Mouse (Mus musculus) hindbrain, embryonic 16.5 days (tissue): ENCODE results near the gene Phkb. TPM values are rescaled to one million over a fixed set of nuclear protein-coding genes. Genes with fewer than 3 reads are reported as not detected.
"Not testable (repeated sequence)": the region's sequence is repeated elsewhere in the genome, so short reads cannot be mapped to it uniquely, and the experiment has no call there.

Source experiments
- ATAC-seq: fragments of 200-750 bp; cut with Nextera tagmentation; 2 replicates; pipeline ENCODE4 v1.8.0; 2017; ENCODE audit warnings: moderate TSS enrichment, moderate library complexity
- H3K27ac ChIP-seq: fragments of 300-500 bp; sonication (generic); 2 replicates; pipeline ENCODE4 v1.5.1; 2014; ENCODE audit warnings: low read depth, mild to moderate bottlenecking, control low read depth, low read length, moderate library complexity
- H3K27me3 ChIP-seq: fragments of 300-500 bp; sonication (generic); replicated peaks from 2 replicates; pipeline ENCODE4 v1.6.1; 2014; ENCODE audit warnings: low read length; ENCODE audit not compliant: control insufficient read depth, insufficient read depth
- H3K36me3 ChIP-seq: fragments of 300-500 bp; sonication (generic); 2 replicates; pipeline ENCODE4 v1.6.1; 2014; ENCODE audit warnings: mild to moderate bottlenecking, low read length, moderate library complexity, mixed read lengths; ENCODE audit not compliant: control insufficient read depth, insufficient read depth
- H3K4me1 ChIP-seq: fragments of 300-500 bp; sonication (generic); 2 replicates; pipeline ENCODE4 v1.6.1; 2014; ENCODE audit warnings: low read depth, low read length; ENCODE audit not compliant: control insufficient read depth, insufficient read depth
- H3K4me2 ChIP-seq: fragments of 300-500 bp; sonication (generic); 2 replicates; pipeline ENCODE4 v1.6.1; 2014; ENCODE audit warnings: mild to moderate bottlenecking, low read length, control low read depth, moderate library complexity
- H3K4me3 ChIP-seq: fragments of 300-500 bp; sonication (generic); 2 replicates; pipeline ENCODE4 v1.5.1; 2014; ENCODE audit warnings: mild to moderate bottlenecking, low read length, control low read depth, moderate library complexity
- H3K9ac ChIP-seq: fragments of 300-500 bp; sonication (generic); 2 replicates; pipeline ENCODE4 v1.6.1; 2014; ENCODE audit warnings: low read depth, mild to moderate bottlenecking, control low read depth, low read length, moderate library complexity
- H3K9me3 ChIP-seq: fragments of 300-500 bp; sonication (generic); 2 replicates; pipeline ENCODE4 v1.6.1; 2014; ENCODE audit warnings: mild to moderate bottlenecking, low read length, moderate library complexity; ENCODE audit not compliant: control insufficient read depth
- WGBS: fragments of 180-500 bp; shearing (Covaris S2); extraction: QIAGEN DNeasy Blood & Tissue Kit; methylation state at CpG from one replicate; pipeline ENCODE4 v1.1.7; 2014; 5-methylcytosine and 5-hydroxymethylcytosine counted together
- polyA plus RNA-seq: library from polyadenylated mRNA; unstranded; fragments of >200 nt; fragmentation: Nextera tagmentation; extraction: Ambion mirVana; gene quantifications from 2 replicates; pipeline ENCODE4 v1.2.1, GENCODE M21; 2015

The Phkb gene
- polyA plus RNA-seq, 1 experiment from 2014 or later, result 36.1 TPM

- ATAC-seq, result no peak
- WGBS, result 89% methylated on average over 19 of the region's 19 CpGs
Measured at GRCm38 (mm10) chr8:85854220-85855123, 13.7 kb downstream of the Phkb start.

GRCm38 (mm10) chr8:85857227-85857896, 16.6 kb downstream of the Phkb start:
- 52% methylated on average over 11 of the region's 11 CpGs for WGBS
- not testable (repeated sequence) for H3K36me3 ChIP-seq, H3K27ac ChIP-seq, H3K27me3 ChIP-seq, H3K9ac ChIP-seq, ATAC-seq, H3K4me1 ChIP-seq, H3K4me3 ChIP-seq, H3K9me3 ChIP-seq, H3K4me2 ChIP-seq

More at GRCm38 (mm10) chr8:85854220-85855123, 13.7 kb downstream of the Phkb start:
- no peak overlapping the region for H3K9ac ChIP-seq
- no peaks in the 10 kb centered on the region for H3K9me3 ChIP-seq
- H3K36me3 ChIP-seq, result no peaks in the 10 kb centered on the region
- no peak overlapping the region for H3K27ac ChIP-seq
- H3K27me3 ChIP-seq, result no peaks in the 10 kb centered on the region
- no peaks in the 10 kb centered on the region for H3K4me1 ChIP-seq
- H3K4me2 ChIP-seq, result no peak overlapping the region
- H3K4me3 ChIP-seq, result no peak overlapping the region

- Histone ChIP-seq H3K27me3 (no peaks in the 10 kb centered on the region), H3K9me3 (no peaks in the 10 kb centered on the region), H3K4me3 (no peak overlapping the region), H3K4me1 (no peaks in the 10 kb centered on the region), H3K27ac (no peak overlapping the region), H3K36me3 (no peaks in the 10 kb centered on the region), H3K4me2 (no peak overlapping the region), H3K9ac (no peak overlapping the region)
- ATAC-seq, result no peak
- 91% methylated on average over 5 of the region's 5 CpGs for WGBS
Measured at GRCm38 (mm10) chr8:85860612-85861011, 19.9 kb downstream of the Phkb start.

- no peak for ATAC-seq
- H3K4me3 ChIP-seq, result no peak overlapping the region
- no peaks in the 10 kb centered on the region for H3K36me3 ChIP-seq
- no peak overlapping the region for H3K4me2 ChIP-seq
- no peaks in the 10 kb centered on the region for H3K9me3 ChIP-seq
- no peaks in the 10 kb centered on the region for H3K4me1 ChIP-seq
- H3K27me3 ChIP-seq, result no peaks in the 10 kb centered on the region
- no peak overlapping the region for H3K27ac ChIP-seq
- WGBS, result 93% methylated on average over 1 of the region's 1 CpGs
- no peak overlapping the region for H3K9ac ChIP-seq
Measured at GRCm38 (mm10) chr8:85862381-85862780, 21.6 kb downstream of the Phkb start.

- ATAC-seq, result no peak
- Histone ChIP-seq H3K9me3 (no peaks in the 10 kb centered on the region), H3K27ac (no peak overlapping the region), H3K4me3 (no peak overlapping the region), H3K9ac (no peak overlapping the region), H3K4me1 (no peaks in the 10 kb centered on the region), H3K27me3 (no peaks in the 10 kb centered on the region), H3K36me3 (no peaks in the 10 kb centered on the region), H3K4me2 (no peak overlapping the region)
- 59% methylated on average over 2 of the region's 2 CpGs for WGBS
Measured at GRCm38 (mm10) chr8:85871660-85872059, 30.9 kb downstream of the Phkb start.

GRCm38 (mm10) chr8:85877976-85878375, 37.2 kb downstream of the Phkb start:
- Histone ChIP-seq H3K36me3 (peaks cover 5% of the 10 kb centered on the region; the same call in 1 of the 2 replicates), H3K27me3 (no peaks in the 10 kb centered on the region), H3K4me2 (no peak overlapping the region), H3K9me3 (no peaks in the 10 kb centered on the region), H3K9ac (no peak overlapping the region), H3K4me1 (no peaks in the 10 kb centered on the region), H3K27ac (no peak overlapping the region), H3K4me3 (no peak overlapping the region)
- ATAC-seq, result no peak
- 97% methylated on average over 8 of the region's 8 CpGs for WGBS

GRCm38 (mm10) chr8:85879624-85880023, 38.9 kb downstream of the Phkb start:
- whole genome bisulfite sequencing, result 91% methylated on average over 7 of the region's 7 CpGs
- H3K4me2 ChIP-seq, result no peak overlapping the region
- no peak for ATAC-seq
- H3K36me3 ChIP-seq, result peaks cover 5% of the 10 kb centered on the region; the same call in 1 of the 2 replicates
- no peak overlapping the region for H3K27ac ChIP-seq
- H3K27me3 ChIP-seq, result no peaks in the 10 kb centered on the region
- no peaks in the 10 kb centered on the region for H3K9me3 ChIP-seq
- H3K4me3 ChIP-seq, result no peak overlapping the region
- no peak overlapping the region for H3K9ac ChIP-seq
- H3K4me1 ChIP-seq, result no peaks in the 10 kb centered on the region

GRCm38 (mm10) chr8:85884811-85885210, 44.1 kb downstream of the Phkb start:
- H3K9ac ChIP-seq, result no peak overlapping the region
- ATAC-seq, result no peak
- no peak overlapping the region for H3K27ac ChIP-seq
- no peaks in the 10 kb centered on the region for H3K27me3 ChIP-seq
- no peak overlapping the region for H3K4me3 ChIP-seq
- peaks cover 5% of the 10 kb centered on the region; the same call in 1 of the 2 replicates for H3K36me3 ChIP-seq
- WGBS, result 93% methylated on average over 3 of the region's 3 CpGs
- H3K4me2 ChIP-seq, result no peak overlapping the region
- no peaks in the 10 kb centered on the region for H3K9me3 ChIP-seq
- H3K4me1 ChIP-seq, result no peaks in the 10 kb centered on the region

GRCm38 (mm10) chr8:85897636-85898035, 56.9 kb downstream of the Phkb start:
- Histone ChIP-seq H3K4me2 (no peak overlapping the region), H3K4me3 (no peak overlapping the region), H3K36me3 (no peaks in the 10 kb centered on the region), H3K27me3 (no peaks in the 10 kb centered on the region), H3K27ac (no peak overlapping the region), H3K9ac (no peak overlapping the region), H3K9me3 (no peaks in the 10 kb centered on the region), H3K4me1 (no peaks in the 10 kb centered on the region)
- no peak for ATAC-seq
- 97% methylated on average over 2 of the region's 2 CpGs for whole genome bisulfite sequencing
